Comparison of ENCODE assay signal across 29 mouse cellular contexts in the genomic region with DNA sequence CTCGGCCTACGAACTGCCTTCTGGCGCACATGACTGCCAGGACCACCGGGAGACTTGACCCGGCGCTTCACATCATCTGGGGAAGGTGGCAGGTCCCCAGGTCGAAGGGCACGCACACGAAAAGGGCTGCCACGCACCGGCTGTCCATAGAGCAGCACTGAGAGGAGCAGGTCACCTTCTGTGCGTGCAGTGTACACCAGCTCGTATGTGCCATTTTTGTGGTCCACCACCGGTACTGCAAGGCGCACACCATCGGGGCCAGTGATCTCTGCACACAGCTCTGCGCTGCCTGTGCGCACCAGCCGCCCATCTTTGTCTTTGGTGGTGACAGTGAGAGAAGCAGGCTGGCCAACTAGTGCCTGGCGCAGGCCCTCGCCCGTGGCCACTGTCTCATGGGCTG. TPM values are rescaled to one million over a fixed set of nuclear protein-coding genes. Genes with fewer than 3 reads are reported as not detected.
"Had no signal": no experiment of that assay in that cellular context is flagged by ENCODE, and none has a peak within 500 bp of the region (broad histone marks: within the 10 kb centered on the region; RNA-seq: fewer than 3 reads in every experiment).

No protein-coding gene starts in this region.

- H3K4me1 ChIP-seq: hindbrain, embryonic 13.5 days; hindbrain, embryonic 15.5 days; kidney, embryonic 15.5 days; limb, embryonic 13.5 days; limb, embryonic 15.5 days had no signal

- H3K9me3 ChIP-seq: heart, embryonic 13.5 days; heart, embryonic 15.5 days; hindbrain, embryonic 13.5 days; hindbrain, embryonic 15.5 days; kidney, embryonic 15.5 days; limb, embryonic 13.5 days; limb, embryonic 15.5 days had no signal

- H3K27ac ChIP-seq: gastrocnemius, adult 2 months; heart, embryonic 13.5 days; hindbrain, embryonic 13.5 days; hindbrain, embryonic 15.5 days; hindbrain, postnatal 0 days; kidney, embryonic 15.5 days; kidney, postnatal 0 days; limb, embryonic 13.5 days; limb, embryonic 15.5 days had no signal

- H3K4me3 ChIP-seq: gastrocnemius, adult 2 months; heart, embryonic 13.5 days; heart, embryonic 15.5 days; hindbrain, embryonic 13.5 days; hindbrain, embryonic 15.5 days; kidney, embryonic 15.5 days; limb, embryonic 13.5 days; limb, embryonic 15.5 days had no signal

- H3K27me3 ChIP-seq: heart, embryonic 13.5 days; heart, embryonic 15.5 days; hindbrain, embryonic 13.5 days; hindbrain, embryonic 15.5 days; kidney, embryonic 15.5 days; limb, embryonic 13.5 days; limb, embryonic 15.5 days had no signal

- H3K4me2 ChIP-seq: heart, embryonic 11.5 days; heart, embryonic 13.5 days; heart, embryonic 15.5 days; hindbrain, embryonic 13.5 days; hindbrain, embryonic 15.5 days; kidney, embryonic 15.5 days; limb, embryonic 13.5 days; limb, embryonic 15.5 days had no signal

- DNase-seq: gastrocnemius, adult 2 months; gastrocnemius, postnatal 10 days; gastrocnemius, postnatal 36 days; heart, adult 18-20 months; heart, postnatal 14 days; heart, postnatal 36 days; kidney, adult 11 months; kidney, adult 2 months; kidney, adult 9 months; kidney, postnatal 14 days; kidney, postnatal 36 days; layer of hippocampus, adult 9-11 months; layer of hippocampus, postnatal 36 days; left cerebral cortex, postnatal 4 days had no signal

- H3K9ac ChIP-seq: heart, embryonic 13.5 days; heart, embryonic 15.5 days; hindbrain, embryonic 13.5 days; hindbrain, embryonic 15.5 days; kidney, embryonic 15.5 days; limb, embryonic 13.5 days; limb, embryonic 15.5 days had no signal

- ATAC-seq: hindbrain, postnatal 0 days; intestine, embryonic 16.5 days had no signal

RNA-seq across cellular contexts. Expression of gene Hpx, which starts 17.9 kb away (rescaled TPM):
- total RNA-seq: gastrocnemius, adult 2 months; heart, adult 18-20 months; heart, postnatal 36 days; hematopoietic stem cell, adult 5-6 weeks; hindbrain, postnatal 0 days; layer of hippocampus, postnatal 14 days; left cerebral cortex, postnatal 10 days had no signal
- polyA plus RNA-seq: hindbrain, embryonic 11.5 days; hindbrain, postnatal 0 days had no signal
